Mouse (Mus musculus) kidney, postnatal 25 days (tissue): Measurements from ENCODE around the gene Ppp6r2.

ENCODE experiments used
- DNase-seq, 2 experiments: peaks; one replicate each; pipeline ENCODE4 v3.0.0; 2021; ENCODE audit warnings: mixed read lengths in 2 of 2

Gene Ppp6r2

DNA sequence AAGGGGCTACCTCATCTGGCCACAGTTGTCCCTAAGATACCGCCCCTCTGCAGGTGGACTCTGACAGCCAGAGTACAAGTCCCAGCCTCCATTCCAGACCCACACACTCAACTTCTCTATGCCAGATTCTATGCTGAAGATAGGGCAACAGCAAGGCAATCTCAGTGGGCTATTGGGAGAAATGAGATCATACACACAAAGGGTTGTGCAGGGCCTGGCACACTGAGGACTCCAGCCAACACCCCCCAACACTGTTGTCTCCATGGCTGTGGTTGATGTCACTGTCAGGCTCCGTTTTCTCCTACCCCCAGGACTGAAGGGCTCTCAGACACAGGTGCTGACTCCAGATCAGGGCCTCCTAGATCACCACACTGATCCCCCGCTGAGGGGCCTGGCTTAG is 102.8 kb downstream of the Ppp6r2 start:
- peak in 1 of 2 experiments; percentile 36 for DNase-seq

DNA sequence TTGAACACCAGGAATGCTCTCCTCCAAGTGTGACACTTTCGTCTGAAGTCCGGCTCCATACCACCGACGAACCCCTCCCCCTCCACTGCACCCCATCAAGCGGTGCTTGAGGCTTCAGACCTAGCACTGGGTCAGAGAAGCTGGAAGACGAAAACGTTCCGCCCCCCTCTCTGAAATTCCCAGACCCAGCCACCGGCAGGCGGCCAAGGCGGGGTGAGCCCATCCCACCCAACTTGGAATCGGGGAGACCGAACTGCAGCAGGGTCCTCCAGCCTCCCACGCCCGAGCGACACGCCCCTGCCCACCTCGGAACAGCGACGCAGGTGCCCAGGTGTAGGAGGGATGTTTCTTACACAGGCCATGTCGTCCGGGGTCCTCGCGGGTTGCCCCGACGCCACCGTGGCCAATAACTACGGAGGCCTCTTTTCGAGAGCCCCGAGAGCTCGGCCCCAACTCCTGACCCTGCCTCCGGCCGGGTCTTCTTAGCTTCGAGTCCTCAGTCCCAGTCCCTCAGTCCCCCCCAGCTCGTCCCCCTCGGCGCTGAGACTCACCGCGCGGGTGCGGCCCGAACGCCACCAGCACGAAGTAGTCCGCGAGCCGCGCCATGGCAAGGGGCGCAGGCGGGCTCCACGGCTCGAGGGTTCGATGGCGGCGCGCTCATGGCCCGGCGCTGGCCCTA is 103.3 kb downstream of the Ppp6r2 start:
- DNase-seq: peak; percentile 33 to 57

DNA sequence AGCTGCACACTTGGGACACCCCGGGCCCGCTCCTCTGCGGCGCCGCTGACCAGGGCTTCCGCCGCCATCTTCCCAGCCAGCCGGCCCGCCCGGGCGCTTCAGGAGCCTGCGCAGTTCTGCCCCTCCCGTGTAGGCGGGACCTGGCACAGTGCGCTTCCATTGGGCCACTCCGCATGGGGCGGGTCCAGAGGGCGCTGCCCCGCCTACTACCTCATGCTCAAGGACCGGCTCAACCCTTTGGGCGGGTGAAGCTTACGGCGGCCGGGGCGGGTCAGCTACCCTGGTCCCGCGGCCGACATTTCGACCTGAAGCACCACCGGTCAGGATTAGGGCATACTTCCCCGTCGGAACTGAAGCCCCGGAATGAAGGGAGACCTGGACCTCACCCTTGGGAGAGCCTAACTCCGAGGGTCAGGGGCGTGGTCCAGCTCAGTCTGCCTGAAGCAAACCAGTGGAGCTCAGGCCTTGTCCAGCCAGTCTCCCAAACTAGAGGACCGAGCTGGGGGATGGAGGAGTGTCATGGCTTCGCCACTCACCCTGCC is 103.9 kb downstream of the Ppp6r2 start, which contains the start of gene Sbf1:
Sbf1 (minus strand) TSS at position 122 of the 542 bp plus-strand sequence.
- peak; percentile 99 for DNase-seq

DNA sequence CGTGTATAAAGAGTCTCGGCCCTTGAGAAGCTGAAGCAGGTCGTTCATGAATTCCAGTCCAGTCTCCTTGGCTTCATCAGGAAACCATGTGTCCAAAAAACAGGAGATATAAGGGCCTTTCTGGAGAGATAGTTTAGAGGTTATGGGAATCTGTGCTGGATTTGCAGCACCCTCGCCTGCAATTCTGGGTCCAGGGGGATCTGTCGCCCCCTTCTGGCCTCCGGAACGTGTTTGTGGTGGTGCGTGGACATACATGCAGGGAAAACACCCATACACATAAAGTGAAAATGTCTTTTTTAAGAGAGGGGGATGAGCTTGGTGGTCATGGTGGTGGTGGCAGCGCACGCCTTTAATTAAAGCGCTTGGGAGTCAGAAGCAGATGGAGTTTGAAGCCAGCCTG is 104.8 kb downstream of the Ppp6r2 start:
- peak; percentile 35 to 39 for DNase-seq

DNA sequence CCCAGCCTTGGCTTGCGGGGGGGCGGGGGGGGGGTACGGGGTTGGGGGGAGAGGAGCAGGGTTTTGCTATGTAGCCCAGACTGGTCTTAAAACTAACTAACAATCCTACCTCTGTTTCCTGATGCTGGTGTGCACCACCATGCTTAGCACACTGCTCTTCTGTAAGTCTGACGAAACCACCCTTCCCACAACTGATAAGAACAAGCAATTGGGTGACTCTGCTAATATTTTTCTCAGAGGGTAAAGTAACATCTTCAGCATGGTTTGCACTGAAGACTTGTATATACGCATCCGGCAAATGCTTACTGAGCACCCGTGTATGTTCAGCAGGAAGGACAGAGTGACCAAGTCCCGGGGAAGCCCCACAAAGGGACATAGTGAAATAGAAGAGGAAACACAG is 109.9 kb downstream of the Ppp6r2 start:
- DNase-seq: peak in 1 of 2 experiments; percentile 1

DNA sequence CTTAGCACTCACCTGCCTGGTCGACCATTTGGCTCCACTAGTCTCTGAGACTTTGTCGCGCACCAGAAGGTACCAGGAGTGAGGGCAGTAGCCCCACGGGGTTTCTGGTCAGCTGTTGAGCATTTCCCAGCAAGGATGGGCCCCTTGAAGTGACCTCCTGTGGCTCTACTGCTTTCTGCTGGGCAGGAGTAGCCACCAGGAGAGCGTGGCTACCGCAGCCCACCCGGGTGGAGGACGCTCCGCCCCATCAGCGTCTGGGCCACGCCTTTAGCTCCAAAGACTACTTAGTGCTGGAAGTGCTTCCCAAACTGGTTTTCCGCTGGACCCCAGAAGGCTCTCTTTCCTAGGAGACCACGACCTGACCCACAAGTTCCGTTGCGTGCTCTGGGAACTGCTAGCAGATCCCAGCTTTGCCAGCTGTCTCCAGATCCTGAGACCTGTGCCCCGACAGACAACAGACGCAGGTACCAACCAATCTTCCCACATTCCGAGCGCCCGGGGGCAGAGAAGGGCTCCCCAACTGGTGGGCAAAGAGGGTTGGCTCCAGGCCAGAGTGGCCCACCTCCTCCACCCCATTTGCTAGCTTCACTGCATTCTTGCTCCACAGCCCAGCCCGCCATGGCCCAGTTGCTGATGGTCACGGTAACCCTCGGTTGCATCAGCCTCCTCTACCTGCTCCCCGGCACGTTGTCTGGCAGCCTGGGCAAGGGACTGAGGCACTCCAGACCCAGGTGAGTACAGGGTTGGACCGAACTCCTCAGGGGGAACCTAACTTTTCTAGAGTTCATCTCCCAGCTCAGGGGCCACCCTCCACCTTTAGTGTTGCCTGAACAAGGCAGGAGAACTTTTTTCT is 111.5 kb downstream of the Ppp6r2 start, which contains the start of gene Adm2:
Adm2 (plus strand) TSS at position 51 of the 853 bp plus-strand sequence.
- DNase-seq: peak in 1 of 2 experiments; percentile 58

DNA sequence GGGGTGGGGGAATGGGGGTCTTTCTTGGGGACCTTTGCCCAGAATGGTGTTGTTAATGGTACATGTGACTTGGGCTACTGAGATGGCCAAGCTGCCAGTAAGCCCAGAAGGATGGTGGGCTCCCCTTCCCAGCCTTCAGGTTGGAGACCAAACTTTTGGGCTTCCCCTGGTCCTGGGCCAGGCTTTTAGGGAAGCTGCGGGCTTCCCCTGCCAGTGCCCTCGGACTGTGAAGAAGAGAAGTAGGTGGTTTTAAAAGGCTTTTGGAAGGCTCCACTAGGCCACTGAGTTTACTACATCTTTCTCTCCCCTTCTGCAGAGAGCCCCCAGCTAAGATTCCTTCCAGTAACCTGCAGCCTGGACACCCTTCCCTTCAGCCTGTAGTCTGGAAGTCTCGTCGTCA is 112.3 kb downstream of the Ppp6r2 start:
- peak in 1 of 2 experiments; percentile 24 for DNase-seq

DNA sequence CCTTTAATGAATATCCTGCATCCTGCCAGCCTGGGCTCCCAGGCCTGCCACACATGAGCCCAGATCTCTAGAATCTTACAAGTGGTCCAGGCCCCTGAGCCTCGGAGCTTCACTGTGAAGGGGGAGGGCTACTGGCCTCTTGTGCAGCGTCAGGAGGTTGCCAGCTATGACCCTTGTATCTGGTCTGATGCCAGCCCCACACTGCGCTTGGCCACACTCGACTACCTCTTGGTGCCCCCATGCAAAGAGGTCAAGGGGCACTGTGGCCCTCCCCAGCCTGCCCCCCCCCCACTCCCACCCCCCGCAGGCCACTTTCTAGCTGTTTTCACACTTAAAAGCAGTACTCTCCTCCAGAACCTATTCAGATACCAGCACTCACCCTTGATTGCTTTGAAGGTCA is 115.1 kb downstream of the Ppp6r2 start:
- DNase-seq: peak; percentile 79 to 92

DNA sequence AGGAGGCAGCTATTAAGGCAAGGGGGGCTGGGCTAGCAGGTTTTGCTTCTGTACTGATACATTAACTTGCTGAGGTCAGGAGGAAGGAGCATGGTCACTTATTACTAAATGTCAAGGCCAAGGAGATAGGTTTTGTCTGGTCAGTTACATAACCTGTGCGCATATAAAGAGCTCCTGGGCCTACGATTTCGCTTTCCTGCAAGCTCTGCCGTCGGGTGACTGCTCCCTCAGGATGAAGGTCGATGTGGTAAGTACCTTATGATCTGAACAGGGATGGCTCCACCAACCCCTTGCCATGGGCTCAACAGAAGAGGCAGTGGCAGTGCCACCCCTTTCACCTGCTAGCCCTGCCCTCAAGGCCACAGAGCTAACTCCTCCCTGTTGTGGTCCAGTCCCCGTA is 122.9 kb downstream of the Ppp6r2 start, which contains the start of gene Miox:
Miox (plus strand) TSS at position 128 of the 400 bp plus-strand sequence.
- peak; percentile 75 to 88 for DNase-seq

DNA sequence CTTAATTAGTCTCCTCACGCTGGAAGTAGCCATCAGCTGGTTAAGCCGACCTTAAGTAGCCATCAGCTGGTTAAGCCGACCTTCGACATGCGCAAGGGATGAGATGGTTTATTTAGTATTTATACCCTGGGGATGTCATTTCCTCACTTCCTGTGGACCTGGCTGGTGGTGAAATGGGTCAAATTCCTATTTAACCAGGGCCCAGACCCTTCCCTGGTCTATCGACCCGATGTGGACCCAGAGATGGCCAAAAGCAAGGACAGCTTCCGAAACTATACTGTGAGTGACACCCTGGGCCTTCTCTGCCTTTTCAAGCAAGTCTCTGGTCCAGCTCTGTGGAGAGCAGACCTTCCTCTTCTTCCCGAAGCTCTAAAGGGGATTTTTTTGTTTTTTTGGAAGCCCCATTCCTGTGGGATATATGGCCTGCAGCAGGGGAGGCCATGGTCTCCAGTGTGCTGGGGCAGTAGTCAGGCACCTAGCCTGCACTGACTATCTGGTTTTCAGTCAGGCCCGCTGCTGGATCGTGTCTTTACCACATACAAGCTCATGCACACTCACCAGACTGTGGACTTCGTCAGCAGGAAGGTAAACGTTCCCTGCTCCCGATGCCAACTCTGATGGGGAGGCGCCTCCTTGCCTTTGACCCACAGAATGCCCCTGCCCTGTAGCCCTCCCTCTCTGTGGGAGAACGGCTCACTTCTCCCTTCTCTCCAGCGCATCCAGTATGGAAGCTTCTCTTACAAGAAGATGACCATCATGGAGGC is 123.6 kb downstream of the Ppp6r2 start:
- peak; percentile 40 to 62 for DNase-seq

DNA sequence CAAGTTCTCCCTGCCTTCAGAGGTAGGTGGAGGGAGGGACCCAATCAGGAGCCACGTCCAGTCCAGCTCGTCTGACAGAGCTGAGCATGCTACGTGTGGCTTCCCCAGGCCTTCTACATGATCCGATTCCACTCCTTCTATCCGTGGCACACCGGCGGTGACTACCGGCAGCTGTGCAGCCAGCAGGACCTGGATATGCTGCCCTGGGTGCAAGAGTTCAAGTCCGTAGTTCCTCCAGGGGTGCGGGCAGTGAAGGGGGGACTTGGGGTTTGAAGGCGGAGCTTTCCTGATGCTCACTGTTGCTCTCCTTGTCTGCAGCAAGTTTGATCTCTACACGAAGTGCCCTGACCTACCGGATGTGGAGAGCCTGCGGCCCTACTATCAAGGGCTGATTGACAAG is 125.1 kb downstream of the Ppp6r2 start:
- DNase-seq: peak in 1 of 2 experiments; percentile 59
